Mouse (Mus musculus): ENCODE measurements around the gene Znhit2.

The Znhit2 gene

DNA sequence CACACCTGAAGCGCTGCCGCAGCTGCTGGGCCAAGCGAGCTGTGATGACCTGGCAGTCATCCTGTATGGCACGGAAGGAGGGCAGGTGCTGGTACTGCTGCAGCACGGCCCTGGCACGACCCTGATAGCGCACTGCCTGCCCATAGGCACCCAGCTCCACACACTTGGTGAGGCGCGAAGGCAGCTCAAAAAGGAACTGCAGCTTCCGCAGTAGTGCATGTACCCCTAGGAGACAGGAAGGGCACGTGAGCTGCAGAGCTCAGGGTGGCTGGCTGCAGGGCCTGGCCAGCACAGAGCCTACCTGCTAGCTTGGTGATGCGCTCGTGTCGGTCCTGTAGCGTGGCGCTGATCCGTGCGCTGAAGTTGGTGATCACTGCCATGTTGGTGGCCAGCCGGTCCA, 10.3 kb downstream of the Znhit2 start:
- no peak for DNase-seq (ENCODE audit: extremely low read depth, low read depth)

GRCm38 (mm10) chr19:6073889-6074288, 12.9 kb downstream of the Znhit2 start:
- no peak for DNase-seq (ENCODE audit: extremely low read depth, low read depth)

GRCm38 (mm10) chr19:6076564-6077393, 15.8 kb downstream of the Znhit2 start, which contains the start of gene Vps51:
Gene Vps51 (minus strand): TSS chr19:6077231.
- peak; percentile 93 for DNase-seq (ENCODE audit: extremely low read depth, low read depth)

GRCm38 (mm10) chr19:6079983-6080480, 19.0 kb downstream of the Znhit2 start, which contains the start of gene Tmem262:
Gene Tmem262 (plus strand): TSS chr19:6080033.
- DNase-seq (ENCODE audit: extremely low read depth, low read depth), result no peak

DNA sequence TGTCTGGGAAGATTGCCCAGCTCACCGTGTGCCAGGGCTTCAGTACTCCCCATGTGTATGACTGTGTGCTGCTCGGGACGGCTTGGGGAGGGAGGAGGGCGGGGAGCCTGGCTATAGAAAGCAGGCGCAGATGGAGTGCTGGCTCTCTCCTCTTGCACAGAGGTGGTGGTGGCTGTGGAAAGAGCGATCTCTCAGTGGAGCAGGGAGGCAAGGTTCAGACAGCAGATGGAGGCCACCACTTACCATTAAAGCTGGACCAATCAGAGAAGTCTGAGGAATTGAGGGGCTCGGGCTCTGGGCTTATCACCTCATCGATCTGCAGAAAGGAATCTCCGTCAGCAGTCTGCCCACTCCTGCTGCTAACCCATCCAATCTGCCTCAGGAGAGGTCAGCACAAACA, 21.2 kb downstream of the Znhit2 start, which contains the start of gene Gm28374:
Gene Gm28374, minus strand, starts transcription at position 101 of the 400 bp plus-strand sequence.
- no peak for DNase-seq (ENCODE audit: extremely low read depth, low read depth)

- DNase-seq (ENCODE audit: extremely low read depth, low read depth), result peak; percentile 98
Measured at GRCm38 (mm10) chr19:6084478-6085248, 23.7 kb downstream of the Znhit2 start, which contains the start of the genes Zfpl1 and Cdca5. Gene Zfpl1 (minus strand): TSS chr19:6084956. Gene Cdca5 (plus strand): TSS chr19:6084983.

DNA sequence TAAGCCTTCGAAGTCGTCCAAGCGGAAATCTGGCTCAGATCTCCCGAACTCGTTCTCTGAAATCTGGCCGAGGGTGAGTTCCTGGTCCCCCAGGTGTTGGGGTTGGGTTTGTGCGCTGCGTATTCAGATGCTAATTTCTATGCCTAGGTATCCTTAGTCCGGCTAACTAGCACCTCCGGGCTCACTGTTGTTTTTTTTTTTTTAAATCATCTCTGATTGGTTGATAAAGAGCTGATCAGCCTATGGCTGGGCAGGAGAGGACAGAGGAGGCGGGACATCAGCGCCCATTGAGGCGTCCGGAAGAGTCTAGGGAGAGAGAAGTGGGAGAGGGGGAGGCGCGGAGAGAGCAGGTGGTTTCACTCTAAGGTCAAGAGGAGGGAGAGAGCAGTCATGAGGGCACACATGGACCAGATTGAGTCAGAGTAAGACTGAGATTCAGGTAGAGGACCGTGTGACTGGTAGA, 24.5 kb downstream of the Znhit2 start:
- DNase-seq (ENCODE audit: extremely low read depth, low read depth), result peak; percentile 82

GRCm38 (mm10) chr19:6088841-6089240, 27.8 kb downstream of the Znhit2 start:
- DNase-seq (ENCODE audit: extremely low read depth, low read depth), result no peak

GRCm38 (mm10) chr19:6094119-6094518, 33.1 kb downstream of the Znhit2 start, which contains the start of gene AC131692.1:
Gene AC131692.1 (plus strand): TSS chr19:6094419.
- DNase-seq (ENCODE audit: extremely low read depth, low read depth), result no peak

GRCm38 (mm10) chr19:6097847-6098246, 36.9 kb downstream of the Znhit2 start:
- no peak for DNase-seq (ENCODE audit: extremely low read depth, low read depth)

GRCm38 (mm10) chr19:6101186-6101585, 40.2 kb downstream of the Znhit2 start:
- DNase-seq (ENCODE audit: extremely low read depth, low read depth), result no peak

GRCm38 (mm10) chr19:6102169-6102853, 41.3 kb downstream of the Znhit2 start:
- DNase-seq (ENCODE audit: extremely low read depth, low read depth), result no peak

DNA sequence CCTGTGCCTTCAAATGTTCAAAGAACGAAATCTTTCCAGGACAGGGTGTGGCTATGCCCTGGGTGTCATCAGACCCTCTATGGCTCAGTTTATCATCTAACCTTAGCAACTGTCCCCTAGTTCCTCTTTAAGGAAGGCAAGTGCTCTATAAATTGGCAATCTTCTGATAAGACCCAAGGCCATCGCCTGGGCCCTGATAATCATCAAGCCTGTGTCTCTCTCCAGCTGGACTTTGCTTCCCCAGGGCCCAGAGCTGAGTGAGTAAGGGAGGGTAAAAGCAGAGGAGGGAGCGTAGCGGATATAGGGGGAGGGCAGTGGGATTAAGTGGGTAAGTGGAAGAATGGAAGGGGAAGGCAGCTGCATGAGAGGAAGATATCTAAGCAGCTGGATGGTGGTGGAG, 43.5 kb downstream of the Znhit2 start:
- peak; percentile 72 for DNase-seq (ENCODE audit: extremely low read depth, low read depth)

DNA sequence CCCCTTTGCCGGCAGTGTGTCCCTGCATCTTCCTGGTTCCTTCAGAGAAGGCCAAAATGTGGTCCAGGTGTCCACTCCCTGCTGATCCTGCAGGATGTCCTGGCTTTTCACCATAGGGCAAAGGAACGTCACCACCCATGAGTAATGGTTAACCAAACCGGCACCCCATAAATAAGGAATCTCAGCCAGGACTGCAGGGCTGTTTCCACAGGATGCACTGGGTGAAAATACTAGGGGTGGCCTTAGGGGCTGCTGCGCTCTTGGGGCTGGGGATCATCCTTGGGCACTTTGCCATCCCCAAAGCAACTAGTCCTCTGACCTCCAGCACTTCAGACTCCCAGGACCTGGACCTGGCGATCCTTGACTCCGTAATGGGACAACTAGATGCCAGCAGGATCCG, 44.6 kb downstream of the Znhit2 start, which contains the start of gene Naaladl1:
Gene Naaladl1, plus strand, starts transcription at position 197 of the 400 bp plus-strand sequence.
- no peak for DNase-seq (ENCODE audit: extremely low read depth, low read depth)
